Mouse (Mus musculus) forebrain, postnatal 0 days (tissue): Measurements from ENCODE around the gene Gm13279. TPM values are rescaled to one million over a fixed set of nuclear protein-coding genes. Genes with fewer than 3 reads are reported as not detected.
"Not testable (repeated sequence)": the region's sequence is repeated elsewhere in the genome, so short reads cannot be mapped to it uniquely, and the experiment has no call there.

Experiments used
- ATAC-seq: fragments of 200-750 bp; cut with Nextera tagmentation; 2 replicates; pipeline ENCODE4 v1.8.0; 2017; ENCODE audit warnings: mild to moderate bottlenecking, moderate library complexity
- DNase-seq: peaks from one replicate; pipeline ENCODE4 v3.0.0-alpha.2; 2015
- H3K27ac ChIP-seq: fragments of 300-500 bp; sonication (generic); 2 replicates; pipeline ENCODE4 v1.5.1; 2014; ENCODE audit warnings: low read depth, mild to moderate bottlenecking, antibody characterized with exemption, low read length, moderate library complexity, mixed read lengths
- H3K27me3 ChIP-seq: fragments of 300-500 bp; sonication (generic); 2 replicates; pipeline ENCODE4 v1.6.1; 2014; ENCODE audit warnings: mild to moderate bottlenecking, low read length, mixed read lengths; ENCODE audit not compliant: insufficient read depth
- H3K36me3 ChIP-seq: fragments of 300-500 bp; sonication (generic); 2 replicates; pipeline ENCODE4 v1.6.1; 2014; ENCODE audit warnings: mild to moderate bottlenecking, moderate library complexity; ENCODE audit not compliant: insufficient read depth
- H3K4me1 ChIP-seq: fragments of 300-500 bp; sonication (generic); 2 replicates; pipeline ENCODE4 v1.6.1; 2014; ENCODE audit warnings: antibody characterized with exemption; ENCODE audit not compliant: insufficient read depth
- H3K4me2 ChIP-seq: fragments of 300-500 bp; sonication (generic); 2 replicates; pipeline ENCODE4 v1.6.1; 2014; ENCODE audit warnings: low read depth, mild to moderate bottlenecking, moderate library complexity
- H3K4me3 ChIP-seq: fragments of 300-500 bp; sonication (generic); 2 replicates; pipeline ENCODE4 v1.5.1; 2014; ENCODE audit warnings: low read depth, low read length, mixed read lengths
- H3K9ac ChIP-seq: fragments of 300-500 bp; sonication (generic); 2 replicates; pipeline ENCODE4 v1.6.1; 2014; ENCODE audit warnings: mild to moderate bottlenecking
- H3K9me3 ChIP-seq: fragments of 300-500 bp; sonication (generic); 2 replicates; pipeline ENCODE4 v1.6.1; 2016; ENCODE audit warnings: low read length
- CTCF ChIP-seq: sonication (generic); IDR thresholded peaks from 2 replicates; pipeline ENCODE4 v1.5.1; 2016; ENCODE audit warnings: antibody characterized with exemption, control low read depth, low read depth
- WGBS: fragments of 180-500 bp; shearing (Covaris S2); extraction: QIAGEN DNeasy Blood & Tissue Kit; methylation state at CpG from one replicate; pipeline ENCODE4 v1.1.7; 2014; 5-methylcytosine and 5-hydroxymethylcytosine counted together
- polyA plus RNA-seq: library from polyadenylated mRNA; unstranded; fragments of >200 nt; fragmentation: Nextera tagmentation; extraction: Ambion mirVana; gene quantifications from 2 replicates; pipeline ENCODE4 v1.2.1, GENCODE M21; 2015
- total RNA-seq: library from RNA; depleted of rRNA; stranded (reverse); fragments of >200 nt; gene quantifications from 2 replicates; pipeline ENCODE4 v1.2.3, GENCODE M21; 2014

The Gm13279 gene
- total and polyA plus RNA-seq, 2 experiments from 2014 or later: not detected

- not testable (repeated sequence) for DNase-seq, H3K9me3 ChIP-seq, H3K4me3 ChIP-seq, H3K4me2 ChIP-seq, H3K4me1 ChIP-seq, H3K36me3 ChIP-seq, H3K27ac ChIP-seq, H3K27me3 ChIP-seq, ATAC-seq, H3K9ac ChIP-seq
- WGBS: no CpG with 5 or more reads among the region's 27 CpGs
These were observed 11.8 kb upstream of the Gm13279 start, which contains the start of gene Gm13276 for GRCm38 (mm10) chr4:88785409-88785808. Gene Gm13276, plus strand, starts transcription at chr4:88785709.

GRCm38 (mm10) chr4:88788402-88788801 is 8.8 kb upstream of the Gm13279 start, which contains the start of gene Gm13277:
Gene Gm13277, plus strand, starts transcription at chr4:88788632.
- not testable (repeated sequence) for DNase-seq, H3K27ac ChIP-seq

GRCm38 (mm10) chr4:88791250-88791649 is 5.9 kb upstream of the Gm13279 start, which contains the start of gene Gm13278:
Gene Gm13278, plus strand, starts transcription at chr4:88791550.
- H3K27ac ChIP-seq, H3K36me3 ChIP-seq, H3K4me3 ChIP-seq, DNase-seq, H3K4me2 ChIP-seq, ATAC-seq, H3K9me3 ChIP-seq, H3K27me3 ChIP-seq, H3K4me1 ChIP-seq, H3K9ac ChIP-seq: not testable (repeated sequence)
- WGBS: no CpG with 5 or more reads among the region's 28 CpGs

More at GRCm38 (mm10) chr4:88788402-88788801, 8.8 kb upstream of the Gm13279 start, which contains the start of gene Gm13277:
- WGBS: no CpG with 5 or more reads among the region's 28 CpGs
- H3K27me3 ChIP-seq, H3K36me3 ChIP-seq, H3K9me3 ChIP-seq, H3K9ac ChIP-seq, H3K4me2 ChIP-seq, ATAC-seq, H3K4me1 ChIP-seq, H3K4me3 ChIP-seq: not testable (repeated sequence)
- TF ChIP-seq CTCF: peak; percentile 62

GRCm38 (mm10) chr4:88793936-88794675 is 3.1 kb upstream of the Gm13279 start, which contains the start of gene Gm13275:
Gene Gm13275, plus strand, starts transcription at chr4:88794487.
- H3K4me3 ChIP-seq, H3K27ac ChIP-seq, H3K4me2 ChIP-seq, H3K27me3 ChIP-seq, H3K9ac ChIP-seq, ATAC-seq, H3K36me3 ChIP-seq, H3K4me1 ChIP-seq, DNase-seq, H3K9me3 ChIP-seq: not testable (repeated sequence)
- WGBS: 7% methylated on average over 10 of the region's 52 CpGs
- peak; percentile 43 for TF ChIP-seq CTCF

- H3K4me1 ChIP-seq, DNase-seq, H3K9ac ChIP-seq, H3K36me3 ChIP-seq, H3K27me3 ChIP-seq, H3K9me3 ChIP-seq, H3K4me2 ChIP-seq, ATAC-seq, H3K4me3 ChIP-seq, H3K27ac ChIP-seq: not testable (repeated sequence)
- 12% methylated on average over 3 of the region's 7 CpGs for WGBS
These were observed 2.2 kb downstream of the Gm13279 start, which contains the start of gene Gm13285 for GRCm38 (mm10) chr4:88799365-88799764. Gene Gm13285, plus strand, starts transcription at chr4:88799665.

GRCm38 (mm10) chr4:88802954-88803353 is 5.8 kb downstream of the Gm13279 start, which contains the start of gene Gm13287:
Gene Gm13287, plus strand, starts transcription at chr4:88803254.
- not testable (repeated sequence) for ATAC-seq, H3K27ac ChIP-seq, H3K36me3 ChIP-seq, H3K4me3 ChIP-seq, H3K9me3 ChIP-seq, H3K27me3 ChIP-seq, H3K9ac ChIP-seq, H3K4me1 ChIP-seq, DNase-seq, H3K4me2 ChIP-seq
- no CpG with 5 or more reads among the region's 29 CpGs for WGBS

- WGBS: no CpG with 5 or more reads among the region's 8 CpGs
- H3K27ac ChIP-seq, H3K9ac ChIP-seq, DNase-seq, H3K9me3 ChIP-seq, H3K4me1 ChIP-seq, H3K36me3 ChIP-seq, ATAC-seq, H3K4me3 ChIP-seq, H3K27me3 ChIP-seq: not testable (repeated sequence)
- H3K4me2 ChIP-seq: peak within 1 kb of the TSS; percentile 45
These were observed 8.0 kb downstream of the Gm13279 start, which contains the start of gene Gm13288 for GRCm38 (mm10) chr4:88805231-88805630. Gene Gm13288, plus strand, starts transcription at chr4:88805531.

- not testable (repeated sequence) for ATAC-seq, H3K27me3 ChIP-seq, DNase-seq, H3K9ac ChIP-seq, H3K4me3 ChIP-seq, H3K9me3 ChIP-seq, H3K4me1 ChIP-seq, H3K27ac ChIP-seq, H3K36me3 ChIP-seq
- 0% methylated on average over 6 of the region's 34 CpGs for WGBS
- H3K4me2 ChIP-seq: peak overlapping the region; percentile 45
These were observed 8.6 kb downstream of the Gm13279 start for GRCm38 (mm10) chr4:88805761-88806160.
